Mouse (Mus musculus) hindbrain, embryonic 16.5 days (tissue): ENCODE results near the gene Schip1. TPM values are rescaled to one million over a fixed set of nuclear protein-coding genes. Genes with fewer than 3 reads are reported as not detected.

ENCODE experiments used
- ATAC-seq: fragments of 200-750 bp; cut with Nextera tagmentation; 2 replicates; pipeline ENCODE4 v1.8.0; 2017; ENCODE audit warnings: moderate TSS enrichment, moderate library complexity
- H3K27ac ChIP-seq: fragments of 300-500 bp; sonication (generic); 2 replicates; pipeline ENCODE4 v1.5.1; 2014; ENCODE audit warnings: low read depth, mild to moderate bottlenecking, control low read depth, low read length, moderate library complexity
- H3K27me3 ChIP-seq: fragments of 300-500 bp; sonication (generic); replicated peaks from 2 replicates; pipeline ENCODE4 v1.6.1; 2014; ENCODE audit warnings: low read length; ENCODE audit not compliant: control insufficient read depth, insufficient read depth
- H3K36me3 ChIP-seq: fragments of 300-500 bp; sonication (generic); 2 replicates; pipeline ENCODE4 v1.6.1; 2014; ENCODE audit warnings: mild to moderate bottlenecking, low read length, moderate library complexity, mixed read lengths; ENCODE audit not compliant: control insufficient read depth, insufficient read depth
- H3K4me1 ChIP-seq: fragments of 300-500 bp; sonication (generic); 2 replicates; pipeline ENCODE4 v1.6.1; 2014; ENCODE audit warnings: low read depth, low read length; ENCODE audit not compliant: control insufficient read depth, insufficient read depth
- H3K4me2 ChIP-seq: fragments of 300-500 bp; sonication (generic); 2 replicates; pipeline ENCODE4 v1.6.1; 2014; ENCODE audit warnings: mild to moderate bottlenecking, low read length, control low read depth, moderate library complexity
- H3K4me3 ChIP-seq: fragments of 300-500 bp; sonication (generic); 2 replicates; pipeline ENCODE4 v1.5.1; 2014; ENCODE audit warnings: mild to moderate bottlenecking, low read length, control low read depth, moderate library complexity
- H3K9ac ChIP-seq: fragments of 300-500 bp; sonication (generic); 2 replicates; pipeline ENCODE4 v1.6.1; 2014; ENCODE audit warnings: low read depth, mild to moderate bottlenecking, control low read depth, low read length, moderate library complexity
- H3K9me3 ChIP-seq: fragments of 300-500 bp; sonication (generic); 2 replicates; pipeline ENCODE4 v1.6.1; 2014; ENCODE audit warnings: mild to moderate bottlenecking, low read length, moderate library complexity; ENCODE audit not compliant: control insufficient read depth
- WGBS: fragments of 180-500 bp; shearing (Covaris S2); extraction: QIAGEN DNeasy Blood & Tissue Kit; methylation state at CpG from one replicate; pipeline ENCODE4 v1.1.7; 2014; 5-methylcytosine and 5-hydroxymethylcytosine counted together
- polyA plus RNA-seq: library from polyadenylated mRNA; unstranded; fragments of >200 nt; fragmentation: Nextera tagmentation; extraction: Ambion mirVana; gene quantifications from 2 replicates; pipeline ENCODE4 v1.2.1, GENCODE M21; 2015

The Schip1 gene
- polyA plus RNA-seq, 1 experiment from 2014 or later, result 157 TPM

DNA sequence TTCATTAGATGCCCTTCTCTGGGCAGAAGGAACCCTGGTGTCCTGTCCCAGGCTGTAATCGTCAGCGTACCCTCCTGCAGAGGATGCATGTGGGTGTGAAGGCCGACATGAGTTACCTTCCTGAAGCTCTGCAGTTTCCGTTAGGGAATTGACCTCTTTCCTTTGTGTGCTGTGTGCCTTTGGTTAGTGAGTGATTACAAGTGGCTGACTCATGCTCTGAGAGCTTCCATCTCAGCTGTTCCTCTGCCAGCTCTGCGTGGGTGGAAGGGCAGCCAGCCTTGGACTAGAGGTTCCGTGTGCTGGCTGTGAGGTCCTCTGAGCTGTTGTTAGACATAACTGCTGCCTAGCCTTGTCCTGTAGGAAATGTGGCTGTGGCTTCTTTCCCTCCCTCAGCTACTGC is 444.0 kb downstream of the Schip1 start:
- ATAC-seq, result peak; percentile 37; the same call in 1 of the 2 replicates
- H3K27ac ChIP-seq, result peak overlapping the region; percentile 18; the same call in 1 of the 2 replicates

DNA sequence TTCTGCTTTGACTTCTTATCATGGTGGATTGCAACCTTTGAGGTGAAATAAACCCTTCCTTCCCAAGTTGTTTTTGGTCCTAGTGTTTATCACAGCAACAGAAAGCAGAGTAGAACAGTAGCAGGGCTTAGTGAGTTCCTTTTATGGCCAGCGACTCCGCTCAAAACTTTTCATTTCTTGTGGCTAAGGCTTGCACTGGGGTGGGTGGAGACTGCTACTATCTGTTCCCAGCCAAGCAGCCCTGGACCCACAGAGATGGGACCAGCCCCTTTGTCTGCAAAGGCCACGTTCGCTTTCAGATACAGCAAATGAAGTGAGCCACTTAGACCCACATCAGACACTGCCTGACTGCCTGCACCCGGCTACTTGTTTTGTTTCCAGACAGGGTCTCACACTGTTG is 446.3 kb downstream of the Schip1 start:
- WGBS, result 83% methylated on average over 5 of the region's 5 CpGs
- no peak overlapping the region for H3K9ac ChIP-seq
- no peaks in the 10 kb centered on the region for H3K27me3 ChIP-seq
- H3K4me2 ChIP-seq, result no peak overlapping the region
- H3K27ac ChIP-seq, result no peak overlapping the region
- no peak overlapping the region for H3K4me3 ChIP-seq
- H3K36me3 ChIP-seq, result no peaks in the 10 kb centered on the region
- ATAC-seq, result no peak
- H3K4me1 ChIP-seq, result peaks cover 9% of the 10 kb centered on the region; the same call in 1 of the 2 replicates
- no peaks in the 10 kb centered on the region for H3K9me3 ChIP-seq

More for the DNA sequence above, 444.0 kb downstream of the Schip1 start:
- no peak overlapping the region for H3K4me3 ChIP-seq
- H3K9ac ChIP-seq, result peak overlapping the region; percentile 35; the same call in 1 of the 2 replicates
- H3K36me3 ChIP-seq, result no peaks in the 10 kb centered on the region
- H3K27me3 ChIP-seq, result no peaks in the 10 kb centered on the region
- H3K9me3 ChIP-seq, result no peaks in the 10 kb centered on the region
- whole genome bisulfite sequencing, result 52% methylated on average over 6 of the region's 6 CpGs
- H3K4me1 ChIP-seq, result peaks cover 7% of the 10 kb centered on the region; the same call in 1 of the 2 replicates
- H3K4me2 ChIP-seq, result no peak overlapping the region

DNA sequence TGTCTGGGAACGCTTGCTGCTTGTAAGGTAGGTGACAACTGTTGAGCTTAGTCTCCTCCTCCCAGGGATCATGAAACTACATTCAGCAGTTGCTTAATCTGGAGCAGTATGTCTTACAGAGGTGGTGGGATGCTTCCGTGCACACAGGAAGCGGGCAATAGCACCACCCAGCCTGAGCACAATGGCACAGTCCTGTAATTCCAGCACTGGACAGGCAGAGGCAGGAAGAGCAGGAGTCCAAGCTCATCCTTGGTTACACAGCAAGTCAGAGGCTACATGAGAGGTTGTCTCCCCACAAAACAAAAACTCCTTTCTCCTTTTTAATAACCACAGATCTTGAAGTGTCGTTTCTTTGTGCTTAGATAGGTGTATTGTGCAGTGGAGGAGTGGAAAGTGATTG is 447.1 kb downstream of the Schip1 start:
- ATAC-seq, result no peak
- no peaks in the 10 kb centered on the region for H3K27me3 ChIP-seq

DNA sequence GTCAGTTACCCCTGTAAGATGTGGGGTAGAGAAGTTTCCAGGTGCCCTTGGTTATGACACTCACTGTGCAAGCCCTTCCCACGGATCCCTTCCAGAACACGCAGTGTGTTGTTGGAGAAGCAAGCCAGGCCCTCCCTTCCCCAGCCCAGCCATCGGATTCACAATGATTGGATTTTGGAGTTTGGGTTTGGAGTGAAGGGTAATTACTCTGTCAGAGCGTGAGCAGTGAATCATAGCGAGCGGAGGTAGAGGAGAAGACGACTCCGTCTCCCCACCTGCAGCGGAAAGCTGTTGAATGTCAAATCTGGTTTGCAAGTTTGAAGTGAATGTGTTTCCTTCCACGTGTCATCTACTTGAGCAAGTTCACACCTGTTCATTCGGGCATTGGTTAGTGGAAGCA is 447.7 kb downstream of the Schip1 start:
- H3K36me3 ChIP-seq, result no peaks in the 10 kb centered on the region
- no peak for ATAC-seq
- no peak overlapping the region for H3K27ac ChIP-seq
- no peak overlapping the region for H3K4me3 ChIP-seq
- no peak overlapping the region for H3K4me2 ChIP-seq
- 78% methylated on average over 11 of the region's 11 CpGs for WGBS
- H3K27me3 ChIP-seq, result no peaks in the 10 kb centered on the region
- no peaks in the 10 kb centered on the region for H3K9me3 ChIP-seq
- no peak overlapping the region for H3K9ac ChIP-seq
- H3K4me1 ChIP-seq, result peaks cover 9% of the 10 kb centered on the region

More for the DNA sequence above, 447.1 kb downstream of the Schip1 start:
- peaks cover 9% of the 10 kb centered on the region for H3K4me1 ChIP-seq
- H3K9ac ChIP-seq, result no peak overlapping the region
- H3K27ac ChIP-seq, result no peak overlapping the region
- no peak overlapping the region for H3K4me3 ChIP-seq
- H3K36me3 ChIP-seq, result no peaks in the 10 kb centered on the region
- no peak overlapping the region for H3K4me2 ChIP-seq
- WGBS, result 74% methylated on average over 4 of the region's 4 CpGs
- H3K9me3 ChIP-seq, result no peaks in the 10 kb centered on the region

DNA sequence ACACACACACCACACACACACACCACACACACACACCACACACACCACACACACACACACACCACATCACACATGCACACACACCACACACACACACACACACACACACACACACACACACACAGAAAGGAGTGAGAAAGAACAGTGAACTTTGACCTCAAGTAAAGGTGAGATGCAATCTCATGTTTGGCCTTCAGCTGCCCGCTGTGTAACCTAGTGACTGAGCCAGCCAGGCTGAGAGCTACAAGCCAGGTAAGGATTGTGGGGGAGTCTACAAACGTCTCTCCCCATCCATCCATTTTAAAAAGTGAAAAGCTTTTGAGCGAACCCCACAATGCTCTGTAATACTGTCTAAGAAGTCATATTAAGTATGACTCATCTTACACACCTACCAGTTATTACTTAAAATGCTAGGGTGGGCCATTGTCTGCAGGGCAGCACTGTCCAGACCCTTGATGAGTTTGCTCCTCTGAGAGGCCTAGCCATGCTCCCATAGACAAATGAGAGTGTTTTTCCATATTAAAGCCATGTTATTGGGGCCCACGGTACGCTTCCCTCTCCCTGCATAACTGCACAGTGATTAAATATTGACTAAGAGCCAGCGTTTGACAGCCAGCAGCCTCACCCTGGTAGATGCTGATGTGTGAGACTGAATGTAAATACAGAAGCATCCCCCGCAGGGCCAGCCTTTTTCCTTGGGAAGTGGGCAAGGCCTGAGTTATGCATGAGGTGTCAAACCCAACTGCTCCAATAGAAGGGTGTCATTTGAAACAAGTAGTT is 448.9 kb downstream of the Schip1 start:
- no peaks in the 10 kb centered on the region for H3K9me3 ChIP-seq
- no peak overlapping the region for H3K27ac ChIP-seq
- H3K27me3 ChIP-seq, result no peaks in the 10 kb centered on the region
- WGBS, result 38% methylated on average over 7 of the region's 7 CpGs
- H3K9ac ChIP-seq, result no peak overlapping the region
- peak; percentile 75 for ATAC-seq
- no peak overlapping the region for H3K4me3 ChIP-seq
- H3K4me2 ChIP-seq, result no peak overlapping the region
- H3K4me1 ChIP-seq, result peaks cover 8% of the 10 kb centered on the region
- H3K36me3 ChIP-seq, result no peaks in the 10 kb centered on the region

DNA sequence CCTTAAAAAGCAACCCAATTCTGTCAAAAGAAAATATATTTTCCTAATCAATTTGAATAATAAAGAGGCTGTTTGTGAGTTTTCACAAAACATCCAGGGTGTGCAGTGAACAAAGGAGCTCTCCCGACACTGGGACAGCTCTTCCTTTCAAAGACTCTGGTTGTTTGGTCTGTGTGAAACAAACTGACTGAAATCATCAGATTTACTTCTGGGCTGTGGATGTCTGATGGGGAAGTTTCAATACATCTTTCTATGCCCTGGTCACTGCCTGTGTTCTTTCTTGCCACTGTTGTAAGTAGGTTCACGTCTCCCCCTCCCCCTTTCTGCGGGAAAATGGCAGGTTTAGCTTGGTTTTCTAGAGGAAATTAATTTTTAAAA is 449.5 kb downstream of the Schip1 start:
- ATAC-seq, result peak; percentile 32
- no peak overlapping the region for H3K27ac ChIP-seq

DNA sequence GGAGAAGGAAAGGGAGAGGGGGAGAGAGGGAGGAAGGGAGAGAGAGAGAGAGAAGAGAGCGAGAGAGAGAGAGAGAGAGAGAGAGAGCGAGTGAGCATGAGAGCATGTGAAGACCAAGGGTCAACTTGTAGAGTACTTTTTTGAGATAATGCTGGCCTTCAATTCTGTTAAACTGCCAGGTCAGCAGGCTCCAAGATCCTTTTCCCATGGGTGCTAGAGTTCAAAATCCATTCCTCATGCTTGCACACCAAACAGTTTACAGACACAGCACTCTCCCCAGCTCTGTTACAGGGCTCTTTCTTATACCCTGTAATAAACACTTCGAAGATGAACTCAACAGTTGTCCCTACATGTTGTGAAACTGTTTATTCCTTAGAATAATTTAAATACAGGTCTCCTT is 450.1 kb downstream of the Schip1 start:
- H3K4me2 ChIP-seq, result no peak overlapping the region
- peaks cover 5% of the 10 kb centered on the region for H3K4me1 ChIP-seq
- no peaks in the 10 kb centered on the region for H3K9me3 ChIP-seq
- no peak overlapping the region for H3K27ac ChIP-seq
- WGBS, result 85% methylated on average over 3 of the region's 3 CpGs
- no peaks in the 10 kb centered on the region for H3K27me3 ChIP-seq
- no peak overlapping the region for H3K9ac ChIP-seq
- no peak overlapping the region for H3K4me3 ChIP-seq
- no peaks in the 10 kb centered on the region for H3K36me3 ChIP-seq
- no peak for ATAC-seq

More for the DNA sequence above, 449.5 kb downstream of the Schip1 start:
- H3K36me3 ChIP-seq, result no peaks in the 10 kb centered on the region
- H3K9ac ChIP-seq, result no peak overlapping the region
- H3K4me1 ChIP-seq, result peaks cover 5% of the 10 kb centered on the region
- H3K4me2 ChIP-seq, result no peak overlapping the region
- no peaks in the 10 kb centered on the region for H3K27me3 ChIP-seq
- H3K9me3 ChIP-seq, result no peaks in the 10 kb centered on the region
- H3K4me3 ChIP-seq, result no peak overlapping the region
- WGBS, result 33% methylated on average over 3 of the region's 3 CpGs

DNA sequence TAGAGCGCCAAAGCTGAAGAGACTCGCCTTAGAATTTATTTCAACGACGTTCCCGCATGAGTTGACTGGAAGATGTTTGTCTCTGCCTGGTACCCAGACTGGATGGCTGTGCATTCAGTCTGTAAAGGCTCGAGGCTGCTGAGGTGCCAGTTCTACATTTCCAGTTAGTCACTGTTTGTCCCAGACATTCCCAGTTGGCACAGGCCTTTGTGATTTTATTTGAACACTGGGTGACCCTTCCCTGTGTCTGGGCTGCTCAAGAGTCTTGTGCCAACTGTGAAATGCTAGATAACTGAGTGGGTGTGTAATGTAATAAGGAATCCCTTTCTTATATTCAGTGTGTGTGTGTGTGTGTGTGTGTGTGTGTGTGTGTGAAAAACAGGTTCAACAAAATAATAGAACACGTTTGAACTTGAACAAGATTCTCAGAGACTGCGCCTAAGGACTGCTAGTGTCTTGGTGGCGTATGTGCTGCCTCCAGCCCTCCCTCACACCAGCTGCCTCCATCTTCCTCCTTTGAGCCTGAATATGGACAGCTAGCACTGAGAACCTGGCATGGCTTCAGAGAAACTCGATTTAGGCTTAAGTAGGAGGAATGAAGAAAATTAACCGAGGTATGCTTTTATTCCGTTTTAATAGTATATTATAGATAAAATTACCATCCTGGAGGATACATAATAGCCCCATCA is 451.9 kb downstream of the Schip1 start:
- no peak overlapping the region for H3K4me2 ChIP-seq
- 63% methylated on average over 12 of the region's 12 CpGs for WGBS
- H3K36me3 ChIP-seq, result no peaks in the 10 kb centered on the region
- no peak for ATAC-seq
- no peak overlapping the region for H3K9ac ChIP-seq
- H3K9me3 ChIP-seq, result no peaks in the 10 kb centered on the region
- no peak overlapping the region for H3K4me3 ChIP-seq
- no peak overlapping the region for H3K27ac ChIP-seq
- H3K4me1 ChIP-seq, result peaks cover 5% of the 10 kb centered on the region
- no peaks in the 10 kb centered on the region for H3K27me3 ChIP-seq

DNA sequence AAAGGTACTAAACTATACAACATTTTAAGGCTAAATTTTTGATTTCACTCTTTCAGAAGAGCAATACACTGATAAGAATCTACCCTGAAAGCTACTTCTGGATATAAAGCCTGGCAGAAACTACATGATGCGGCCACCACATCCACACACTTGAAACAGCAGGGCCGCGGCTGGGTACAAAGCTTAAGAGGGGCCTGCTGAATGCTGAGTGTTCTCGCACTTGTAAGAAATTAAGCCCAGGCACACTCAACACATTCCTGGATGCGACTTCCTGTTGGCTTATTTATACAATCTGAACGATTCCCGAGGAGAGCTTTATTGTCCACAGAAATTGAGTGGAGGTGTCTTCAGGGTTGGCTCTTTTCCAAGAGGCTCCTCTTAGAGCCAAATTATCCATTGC is 452.6 kb downstream of the Schip1 start:
- Histone ChIP-seq H3K27ac (no peak overlapping the region), H3K4me2 (no peak overlapping the region)
- 41% methylated on average over 7 of the region's 7 CpGs for WGBS

More for the DNA sequence above, 452.6 kb downstream of the Schip1 start:
- Histone ChIP-seq H3K4me1 (peaks cover 5% of the 10 kb centered on the region), H3K9me3 (no peaks in the 10 kb centered on the region), H3K36me3 (no peaks in the 10 kb centered on the region), H3K9ac (no peak overlapping the region), H3K27me3 (no peaks in the 10 kb centered on the region), H3K4me3 (no peak overlapping the region)
- no peak for ATAC-seq
